Mouse (Mus musculus) lung, postnatal 0 days (tissue): ENCODE data around the gene Tm4sf1. TPM values are rescaled to one million over a fixed set of nuclear protein-coding genes. Genes with fewer than 3 reads are reported as not detected.

Source experiments
- ATAC-seq: fragments of 200-750 bp; cut with Nextera tagmentation; 2 replicates; pipeline ENCODE4 v1.8.0; 2017; ENCODE audit warnings: moderate library complexity
- DNase-seq: peaks from one replicate; pipeline ENCODE4 v3.0.0-alpha.2; 2016; ENCODE audit warnings: low spot score
- H3K27ac ChIP-seq: fragments of 300-500 bp; sonication (generic); 2 replicates; pipeline ENCODE4 v1.5.1; 2014; ENCODE audit warnings: antibody characterized with exemption, mild to moderate bottlenecking, low read length, mixed read lengths
- H3K27me3 ChIP-seq: fragments of 300-500 bp; sonication (generic); replicated peaks from 2 replicates; pipeline ENCODE4 v1.6.1; 2014; ENCODE audit warnings: low read length, mixed read lengths; ENCODE audit not compliant: insufficient read depth
- H3K36me3 ChIP-seq: fragments of 300-500 bp; sonication (generic); 2 replicates; pipeline ENCODE4 v1.6.1; 2014; ENCODE audit warnings: low read length, mixed read lengths; ENCODE audit not compliant: insufficient read depth
- H3K4me1 ChIP-seq: fragments of 300-500 bp; sonication (generic); 2 replicates; pipeline ENCODE4 v1.6.1; 2014; ENCODE audit warnings: antibody characterized with exemption, low read depth, low read length, mixed read lengths; ENCODE audit not compliant: insufficient read depth
- H3K4me2 ChIP-seq: fragments of 300-500 bp; sonication (generic); replicated peaks from 2 replicates; pipeline ENCODE4 v1.6.1; 2014; ENCODE audit warnings: low read depth, mild to moderate bottlenecking, low read length, moderate library complexity, mixed read lengths
- H3K4me3 ChIP-seq: fragments of 300-500 bp; sonication (generic); 2 replicates; pipeline ENCODE4 v1.5.1; 2014; ENCODE audit warnings: low read depth, low read length
- H3K9ac ChIP-seq: fragments of 300-500 bp; sonication (generic); replicated peaks from 2 replicates; pipeline ENCODE4 v1.6.1; 2014; ENCODE audit warnings: low read depth, mild to moderate bottlenecking
- H3K9me3 ChIP-seq: fragments of 300-500 bp; sonication (generic); 2 replicates; pipeline ENCODE4 v1.6.1; 2016; ENCODE audit warnings: low read length, mixed read lengths
- CTCF ChIP-seq: IDR thresholded peaks from 2 replicates; pipeline ENCODE4 v1.5.1; 2016; ENCODE audit warnings: antibody characterized with exemption, mild to moderate bottlenecking
- EP300 ChIP-seq: IDR thresholded peaks from 2 replicates; pipeline ENCODE4 v1.6.1; 2016; ENCODE audit warnings: antibody characterized with exemption, mild to moderate bottlenecking, control low read depth
- WGBS: fragments of 180-500 bp; shearing (Covaris S2); extraction: QIAGEN DNeasy Blood & Tissue Kit; methylation state at CpG from one replicate; pipeline ENCODE4 v1.1.7; 2014; 5-methylcytosine and 5-hydroxymethylcytosine counted together
- polyA plus RNA-seq: library from polyadenylated mRNA; unstranded; fragments of >200 nt; fragmentation: Nextera tagmentation; extraction: Ambion mirVana; gene quantifications from 2 replicates; pipeline ENCODE4 v1.2.1, GENCODE M21; 2015

Tm4sf1 gene
- polyA plus RNA-seq, 1 experiment from 2014 or later = 517 TPM

GRCm38 (mm10) chr3:57292826-57293225 is 9.0 kb downstream of the Tm4sf1 start:
- Histone ChIP-seq H3K9ac (no peak overlapping the region), H3K4me1 (peaks cover 8% of the 10 kb centered on the region; the same call in 1 of the 2 replicates), H3K27me3 (no peaks in the 10 kb centered on the region), H3K27ac (no peak overlapping the region), H3K4me3 (peak overlapping the region; percentile 27; the same call in 1 of the 2 replicates), H3K9me3 (no peaks in the 10 kb centered on the region), H3K36me3 (no peaks in the 10 kb centered on the region), H3K4me2 (peak overlapping the region; percentile 39; the same call in 1 of the 2 replicates)
- ATAC-seq (no peak), DNase-seq (no peak)
- TF ChIP-seq EP300 (no peak), CTCF (peak; percentile 51)
- WGBS = 75% methylated on average over 11 of the region's 11 CpGs

GRCm38 (mm10) chr3:57288944-57289491 is 12.8 kb downstream of the Tm4sf1 start:
- H3K4me1 ChIP-seq = peaks cover 8% of the 10 kb centered on the region; the same call in 1 of the 2 replicates
- H3K4me3 ChIP-seq = no peak overlapping the region
- TF ChIP-seq EP300 (peak; percentile 88), CTCF (no peak)
- H3K9me3 ChIP-seq = no peaks in the 10 kb centered on the region
- ATAC-seq (peak; percentile 69), DNase-seq (peak; percentile 80)
- H3K27me3 ChIP-seq = no peaks in the 10 kb centered on the region
- H3K9ac ChIP-seq = no peak overlapping the region
- H3K36me3 ChIP-seq = no peaks in the 10 kb centered on the region
- H3K27ac ChIP-seq = peak overlapping the region; percentile 73
- 38% methylated on average over 1 of the region's 1 CpGs for WGBS
- no peak overlapping the region for H3K4me2 ChIP-seq

GRCm38 (mm10) chr3:57287854-57288720 is 13.7 kb downstream of the Tm4sf1 start:
- ATAC-seq (no peak), DNase-seq (no peak)
- no peak overlapping the region for H3K4me2 ChIP-seq
- TF ChIP-seq EP300 (no peak), CTCF (no peak)
- H3K27ac ChIP-seq = peak overlapping the region; percentile 86
- 39% methylated on average over 7 of the region's 7 CpGs for WGBS
- H3K9ac ChIP-seq = no peak overlapping the region
- H3K4me1 ChIP-seq = peaks cover 8% of the 10 kb centered on the region; the same call in 1 of the 2 replicates
- no peaks in the 10 kb centered on the region for H3K9me3 ChIP-seq
- H3K4me3 ChIP-seq = no peak overlapping the region
- H3K27me3 ChIP-seq = no peaks in the 10 kb centered on the region
- H3K36me3 ChIP-seq = no peaks in the 10 kb centered on the region

- 27% methylated on average over 4 of the region's 4 CpGs for WGBS
- Histone ChIP-seq H3K9ac (no peak overlapping the region), H3K36me3 (no peaks in the 10 kb centered on the region), H3K4me3 (no peak overlapping the region), H3K27me3 (no peaks in the 10 kb centered on the region), H3K27ac (peak overlapping the region; percentile 86), H3K4me1 (peaks cover 8% of the 10 kb centered on the region; the same call in 1 of the 2 replicates), H3K4me2 (no peak overlapping the region), H3K9me3 (no peaks in the 10 kb centered on the region)
- ATAC-seq = peak; percentile 83
- DNase-seq = peak; percentile 85
- TF ChIP-seq EP300 (peak; percentile 97), CTCF (no peak)
Measured at GRCm38 (mm10) chr3:57287438-57287837, 14.3 kb downstream of the Tm4sf1 start.

- Histone ChIP-seq H3K4me3 (no peak overlapping the region), H3K4me1 (no peaks in the 10 kb centered on the region), H3K27me3 (no peaks in the 10 kb centered on the region), H3K27ac (no peak overlapping the region), H3K9me3 (no peaks in the 10 kb centered on the region), H3K9ac (no peak overlapping the region), H3K36me3 (no peaks in the 10 kb centered on the region), H3K4me2 (no peak overlapping the region)
- no peak for TF ChIP-seq EP300
- no peak for TF ChIP-seq CTCF
- 59% methylated on average over 4 of the region's 4 CpGs for WGBS
- DNase-seq (peak; percentile 31), ATAC-seq (no peak)
Measured at GRCm38 (mm10) chr3:57278225-57278624, 23.6 kb downstream of the Tm4sf1 start.

- no peak overlapping the region for H3K4me2 ChIP-seq
- H3K27ac ChIP-seq = 0 out of 2 replicates have a peak overlapping the region, but pooled peaks have one; percentile 15
- TF ChIP-seq EP300 (peak; percentile 96), CTCF (no peak)
- peak; percentile 97 for ATAC-seq
- 42% methylated on average over 5 of the region's 5 CpGs for WGBS
- peak; percentile 85 for DNase-seq
- no peaks in the 10 kb centered on the region for H3K36me3 ChIP-seq
- no peaks in the 10 kb centered on the region for H3K27me3 ChIP-seq
- H3K9ac ChIP-seq = no peak overlapping the region
- H3K4me1 ChIP-seq = no peaks in the 10 kb centered on the region
- no peak overlapping the region for H3K4me3 ChIP-seq
- no peaks in the 10 kb centered on the region for H3K9me3 ChIP-seq
Measured at GRCm38 (mm10) chr3:57277453-57277852, 24.3 kb downstream of the Tm4sf1 start.
